Mouse (Mus musculus) myocyte (in vitro differentiated cells): Measurements from ENCODE around the gene Mia2.

Source experiments
- CEBPB ChIP-seq: IDR thresholded peaks from 2 replicates; pipeline ENCODE4 v1.6.1; 2011; ENCODE audit warnings: mild to moderate bottlenecking, moderate library complexity; ENCODE audit not compliant: poor library complexity, insufficient read depth, severe bottlenecking
- E2F4 ChIP-seq: IDR thresholded peaks from one replicate; pipeline ENCODE4 v1.6.1; 2011; ENCODE audit warnings: mild to moderate bottlenecking, control low read depth, moderate library complexity; ENCODE audit not compliant: insufficient read depth
- MAX ChIP-seq: IDR thresholded peaks from one replicate; pipeline ENCODE4 v1.6.1; 2011; ENCODE audit warnings: low read depth, mild to moderate bottlenecking, control low read depth
- MYOD1 ChIP-seq, 3 experiments: IDR thresholded peaks; one replicate each; pipeline ENCODE4 v1.6.1; 2011; ENCODE audit warnings: control low read depth in 2 of 3, low read depth in 2 of 3, mild to moderate bottlenecking in 2 of 3, moderate library complexity in 1 of 3; ENCODE audit not compliant: insufficient read length in 2 of 3, control insufficient read depth in 1 of 3
- MYOG ChIP-seq, 3 experiments: IDR thresholded peaks; one replicate each; pipeline ENCODE4 v1.6.1; 2011; ENCODE audit warnings: control low read depth in 2 of 3, low read depth in 2 of 3, mild to moderate bottlenecking in 2 of 3; ENCODE audit not compliant: insufficient read length in 2 of 3, control insufficient read depth in 1 of 3, insufficient read depth in 1 of 3
- POLR2A ChIP-seq: IDR thresholded peaks from one replicate; pipeline ENCODE4 v1.6.1; 2011; ENCODE audit warnings: low read depth, mild to moderate bottlenecking, control low read depth, moderate library complexity; ENCODE audit not compliant: insufficient read length
- POLR2AphosphoS2 ChIP-seq: IDR thresholded peaks from one replicate; pipeline ENCODE4 v1.6.1; 2011; ENCODE audit warnings: low read depth, control low read depth; ENCODE audit not compliant: insufficient read length
- TCF12 ChIP-seq: IDR thresholded peaks from one replicate; pipeline ENCODE4 v1.6.1; 2011; ENCODE audit warnings: mild to moderate bottlenecking, control low read depth; ENCODE audit not compliant: poor library complexity, insufficient read depth, severe bottlenecking
- TCF3 ChIP-seq: IDR thresholded peaks from one replicate; pipeline ENCODE4 v1.6.1; 2011; ENCODE audit warnings: low read depth, control low read depth; ENCODE audit not compliant: insufficient read length
- USF1 ChIP-seq: IDR thresholded peaks from one replicate; pipeline ENCODE4 v1.6.1; 2011; ENCODE audit warnings: low read depth, mild to moderate bottlenecking, control low read depth, moderate library complexity

DNA sequence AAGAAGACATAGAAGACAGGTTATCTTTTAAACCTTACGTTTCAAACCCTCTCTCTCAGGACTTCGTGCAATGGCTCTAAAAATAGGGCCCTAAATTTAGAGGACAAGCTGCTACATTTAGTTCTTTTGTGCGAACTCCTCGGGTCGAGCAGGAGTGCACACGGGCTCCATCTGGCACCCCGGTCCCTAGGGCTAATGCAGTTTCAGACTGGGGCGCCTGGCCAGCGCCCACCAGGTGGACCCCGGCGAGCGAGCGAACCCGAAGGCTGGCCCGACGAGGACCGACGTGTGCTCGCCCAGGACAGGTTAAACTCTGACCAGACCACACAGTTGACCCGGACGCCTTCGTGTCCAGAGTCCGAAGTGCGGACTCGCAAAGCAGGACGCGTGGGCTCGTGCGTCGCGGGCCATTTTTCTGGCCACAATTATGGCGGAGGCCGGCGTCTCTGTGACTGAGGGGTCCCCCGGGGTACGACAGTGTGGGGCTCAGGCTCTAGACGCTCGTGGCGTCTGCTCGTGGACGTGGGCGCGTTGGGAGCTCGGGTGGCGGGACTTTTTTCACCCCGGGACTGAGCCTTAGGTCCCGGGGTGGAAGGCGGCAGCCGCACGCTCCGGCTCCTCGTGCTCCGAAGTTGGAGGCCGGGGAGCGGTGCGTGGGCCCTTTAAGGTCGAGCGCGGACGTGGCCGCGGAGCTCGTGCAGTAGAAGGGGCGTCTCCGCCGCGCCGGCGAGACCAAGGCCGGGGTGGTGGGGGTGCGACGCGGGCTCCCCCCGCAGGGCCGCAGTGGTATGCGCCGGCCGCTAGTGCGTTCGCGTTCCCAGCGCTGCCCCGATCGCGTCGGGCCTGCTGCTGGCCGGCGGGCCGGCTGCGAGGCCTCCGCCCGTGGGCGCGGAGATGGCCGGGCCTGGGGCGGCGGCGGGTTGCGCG is 35.3 kb downstream of the Mia2 start:
- TF ChIP-seq MYOD1 (IDR thresholded peaks at IDR 0.05; ENCODE audit: control insufficient read depth in 1 of 3, insufficient read length in 2 of 3, low read depth in 2 of 3) (peak in 1 of 3 experiments; percentile 32), USF1 (no peak), MYOG (IDR thresholded peaks at IDR 0.05; ENCODE audit: control insufficient read depth in 1 of 3, insufficient read depth in 1 of 3, insufficient read length in 2 of 3, low read depth in 2 of 3) (peak in 1 of 3 experiments; percentile 57), MAX (no peak), POLR2A (peak; percentile 84), TCF12 (no peak), TCF3 (no peak), E2F4 (no peak), POLR2AphosphoS2 (peak; percentile 87), CEBPB (no peak)
